Mouse (Mus musculus) kidney, postnatal 0 days (tissue): Measurements from ENCODE around the gene Ispd. TPM values are rescaled to one million over a fixed set of nuclear protein-coding genes. Genes with fewer than 3 reads are reported as not detected.

ENCODE experiments used
- ATAC-seq: fragments of 200-750 bp; cut with Nextera tagmentation; replicated peaks from 2 replicates; pipeline ENCODE4 v1.8.0; 2017; ENCODE audit warnings: low read depth, moderate number of reproducible peaks, moderate TSS enrichment, moderate library complexity; ENCODE audit not compliant: low FRiP score
- DNase-seq: peaks from one replicate; pipeline ENCODE4 v3.0.0-alpha.2; 2016; ENCODE audit warnings: low spot score
- H3K27ac ChIP-seq: fragments of 300-500 bp; sonication (generic); 2 replicates; pipeline ENCODE4 v1.5.1; 2014; ENCODE audit warnings: mild to moderate bottlenecking
- H3K27me3 ChIP-seq: fragments of 300-500 bp; sonication (generic); 2 replicates; pipeline ENCODE4 v1.6.1; 2014; ENCODE audit warnings: low read length, mixed read lengths; ENCODE audit not compliant: insufficient read depth
- H3K36me3 ChIP-seq: fragments of 300-500 bp; sonication (generic); 2 replicates; pipeline ENCODE4 v1.6.1; 2014; ENCODE audit warnings: low read length, mixed read lengths; ENCODE audit not compliant: insufficient read depth
- H3K4me1 ChIP-seq: fragments of 300-500 bp; sonication (generic); replicated peaks from 2 replicates; pipeline ENCODE4 v1.6.1; 2014; ENCODE audit warnings: antibody characterized with exemption, low read length, mixed read lengths; ENCODE audit not compliant: insufficient read depth
- H3K4me2 ChIP-seq: fragments of 300-500 bp; sonication (generic); 2 replicates; pipeline ENCODE4 v1.6.1; 2014; ENCODE audit warnings: mild to moderate bottlenecking, low read length, moderate library complexity, mixed read lengths
- H3K4me3 ChIP-seq: fragments of 300-500 bp; sonication (generic); replicated peaks from 2 replicates; pipeline ENCODE4 v1.5.1; 2014; ENCODE audit warnings: low read depth, low read length
- H3K9ac ChIP-seq: fragments of 300-500 bp; sonication (generic); 2 replicates; pipeline ENCODE4 v1.6.1; 2014; ENCODE audit warnings: low read depth, low read length
- H3K9me3 ChIP-seq: fragments of 300-500 bp; sonication (generic); replicated peaks from 2 replicates; pipeline ENCODE4 v1.6.1; 2016; ENCODE audit warnings: low read length, inconsistent platforms, mixed read lengths
- CTCF ChIP-seq: IDR thresholded peaks from 2 replicates; pipeline ENCODE4 v1.5.1; 2016; ENCODE audit warnings: antibody characterized with exemption, low read depth, mild to moderate bottlenecking, moderate library complexity
- WGBS: fragments of 180-500 bp; shearing (Covaris S2); extraction: QIAGEN DNeasy Blood & Tissue Kit; methylation state at CpG from one replicate; pipeline ENCODE4 v1.1.7; 2014; 5-methylcytosine and 5-hydroxymethylcytosine counted together
- polyA plus RNA-seq: library from polyadenylated mRNA; unstranded; fragments of >200 nt; fragmentation: Nextera tagmentation; extraction: Ambion mirVana; gene quantifications from 2 replicates; pipeline ENCODE4 v1.2.1, GENCODE M21; 2015

Gene Ispd
- polyA plus RNA-seq, 1 experiment from 2014 or later = 21.4 TPM

DNA sequence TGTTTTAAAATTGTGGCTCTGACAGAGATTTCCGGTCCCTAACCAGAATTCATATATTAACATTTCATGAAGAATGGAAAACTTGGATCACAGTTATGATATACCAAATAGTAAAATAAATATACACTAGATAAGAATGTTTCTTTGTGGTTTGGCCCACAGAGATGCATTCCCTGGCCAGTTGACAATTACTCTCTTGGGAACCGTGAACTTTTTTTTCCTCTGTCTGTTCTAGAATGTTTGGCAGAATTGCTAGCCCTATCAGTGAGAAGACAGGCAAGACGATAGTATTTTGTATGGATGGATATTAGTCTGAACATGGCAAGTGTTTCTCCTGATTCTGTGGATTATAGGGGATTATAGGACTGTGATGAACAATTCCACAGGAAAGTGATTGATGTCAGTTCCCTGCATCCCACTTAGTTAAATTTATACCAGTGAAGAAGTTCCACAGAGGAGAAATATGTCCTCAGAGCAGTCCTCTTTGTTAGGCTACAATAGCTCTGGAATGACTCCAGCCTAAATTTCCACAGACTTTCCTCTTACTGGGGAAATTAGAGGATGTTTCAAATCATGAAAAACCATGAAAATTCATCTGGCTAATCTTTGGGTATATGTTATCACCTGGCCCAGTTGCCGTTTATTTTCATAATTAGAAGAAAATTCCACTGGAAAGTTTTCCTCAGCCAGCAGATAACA lies 352.6 kb downstream of the Ispd start:
- Histone ChIP-seq H3K27ac (no peak overlapping the region), H3K9me3 (no peaks in the 10 kb centered on the region), H3K9ac (no peak overlapping the region), H3K36me3 (no peaks in the 10 kb centered on the region), H3K4me2 (no peak overlapping the region), H3K4me3 (no peak overlapping the region), H3K27me3 (no peaks in the 10 kb centered on the region), H3K4me1 (no peaks in the 10 kb centered on the region)
- WGBS = 70% methylated on average over 4 of the region's 4 CpGs
- peak; percentile 35 for DNase-seq
- ATAC-seq = no peak
- TF ChIP-seq CTCF = no peak

Other genes with a start within 250 kb of the Ispd start
- 35.4 and 40.1 TPM in 2 replicates for gene Ankmy2, start 224.3 kb upstream of the Ispd start, polyA plus RNA-seq
- gene Bzw2, start 223.4 kb upstream of the Ispd start, polyA plus RNA-seq = 157 and 163 TPM in 2 replicates
- not detected in 2 replicates for gene Lrrc72, start 128.1 kb upstream of the Ispd start, polyA plus RNA-seq
- gene Sostdc1, start 67.3 kb upstream of the Ispd start, polyA plus RNA-seq = 377 and 382 TPM in 2 replicates
- 5.1 and 6.1 TPM in 2 replicates for gene D630036H23Rik, start 731 bp downstream of the Ispd start, polyA plus RNA-seq